Mouse (Mus musculus) monocyte, adult 59 days (primary cell): ENCODE data around the gene Olfr1275. TPM values are rescaled to one million over a fixed set of nuclear protein-coding genes. Genes with fewer than 3 reads are reported as not detected.

Experiments
- total RNA-seq, 2 experiments: library from RNA; stranded (reverse); gene quantifications; one replicate each; pipeline ENCODE4 v1.2.4; 2023

The Olfr1275 gene
- not detected for total RNA-seq

GRCm38 (mm10) chr2:111235186-111235585 lies at the start of gene Olfr1275:
Gene Olfr1275 (minus strand): TSS chr2:111235286.

GRCm38 (mm10) chr2:111274006-111274405 lies 38.9 kb upstream of the Olfr1275 start, which contains the start of gene Olfr1277:
Gene Olfr1277 (minus strand): TSS chr2:111274106.

GRCm38 (mm10) chr2:111254216-111254615 lies 19.1 kb upstream of the Olfr1275 start, which contains the start of gene Olfr1276:
Gene Olfr1276 (plus strand): TSS chr2:111254516.

GRCm38 (mm10) chr2:111229502-111229901 lies 5.6 kb downstream of the Olfr1275 start, which contains the start of gene 4930430A15Rik:
Gene 4930430A15Rik (minus strand): TSS chr2:111229602.

Other genes starting within 250 kb of the Olfr1275 start
- not detected for gene Gm13941, start 129.3 kb downstream of the Olfr1275 start, total RNA-seq
- gene Gm15130, start 82.3 kb downstream of the Olfr1275 start, total RNA-seq, result not detected
- not detected for gene 4930430A15Rik, start 5.7 kb downstream of the Olfr1275 start, total RNA-seq
- gene Olfr1276, start 19.2 kb upstream of the Olfr1275 start, total RNA-seq, result not detected
- gene Olfr1277, start 38.8 kb upstream of the Olfr1275 start, total RNA-seq, result not detected
- not detected for gene Olfr1278, start 54.9 kb upstream of the Olfr1275 start, total RNA-seq
- gene Olfr1279, start 65.3 kb upstream of the Olfr1275 start, total RNA-seq, result not detected
- not detected for gene Olfr1280, start 78.7 kb upstream of the Olfr1275 start, total RNA-seq
- gene Olfr1281, start 91.2 kb upstream of the Olfr1275 start, total RNA-seq, result not detected
- gene Olfr1282, start 100.8 kb upstream of the Olfr1275 start, total RNA-seq, result not detected
- gene Olfr1283, start 131.5 kb upstream of the Olfr1275 start, total RNA-seq, result not detected
- gene Olfr1284, start 140.2 kb upstream of the Olfr1275 start, total RNA-seq, result not detected
- not detected for gene Olfr1286, start 187.8 kb upstream of the Olfr1275 start, total RNA-seq
- not detected for gene Olfr1287, start 213.9 kb upstream of the Olfr1275 start, total RNA-seq
- not detected for gene Olfr1288, start 238.8 kb upstream of the Olfr1275 start, total RNA-seq
- gene Olfr1289, start 245.5 kb upstream of the Olfr1275 start, total RNA-seq, result not detected